Mouse (Mus musculus) limb, embryonic 14.5 days (tissue): ENCODE data around the gene Scyl1. TPM values are rescaled to one million over a fixed set of nuclear protein-coding genes. Genes with fewer than 3 reads are reported as not detected.

Experiments used
- ATAC-seq: fragments of 200-750 bp; cut with Nextera tagmentation; 2 replicates; pipeline ENCODE4 v1.8.0; 2017; ENCODE audit warnings: low read depth, moderate number of reproducible peaks, moderate TSS enrichment; ENCODE audit not compliant: low FRiP score
- DNase-seq: peaks from one replicate; pipeline ENCODE4 v3.0.0-alpha.2; 2015; ENCODE audit warnings: low spot score
- H3K27ac ChIP-seq: fragments of 300-500 bp; sonication (generic); replicated peaks from 2 replicates; pipeline ENCODE4 v1.5.1; 2014; ENCODE audit warnings: low read depth, mild to moderate bottlenecking, low read length, moderate library complexity, mixed read lengths
- H3K27me3 ChIP-seq: fragments of 300-500 bp; sonication (generic); 2 replicates; pipeline ENCODE4 v1.6.1; 2014; ENCODE audit warnings: low read length, mixed read lengths; ENCODE audit not compliant: control insufficient read depth, insufficient read depth
- H3K36me3 ChIP-seq: fragments of 300-500 bp; sonication (generic); 2 replicates; pipeline ENCODE4 v1.6.1; 2014; ENCODE audit warnings: mild to moderate bottlenecking, low read length, moderate library complexity, mixed read lengths; ENCODE audit not compliant: control insufficient read depth, insufficient read depth
- H3K4me1 ChIP-seq: fragments of 300-500 bp; sonication (generic); 2 replicates; pipeline ENCODE4 v1.6.1; 2014; ENCODE audit warnings: antibody characterized with exemption, low read length, mixed read lengths; ENCODE audit not compliant: control insufficient read depth, insufficient read depth
- H3K4me2 ChIP-seq: fragments of 300-500 bp; sonication (generic); replicated peaks from 2 replicates; pipeline ENCODE4 v1.6.1; 2014; ENCODE audit warnings: low read depth, mild to moderate bottlenecking, low read length, moderate library complexity; ENCODE audit not compliant: severe bottlenecking
- H3K4me3 ChIP-seq: fragments of 300-500 bp; sonication (generic); replicated peaks from 2 replicates; pipeline ENCODE4 v1.5.1; 2014; ENCODE audit warnings: low read length
- H3K9ac ChIP-seq: fragments of 300-500 bp; sonication (generic); 2 replicates; pipeline ENCODE4 v1.6.1; 2014; ENCODE audit warnings: mild to moderate bottlenecking, low read depth, low read length, moderate library complexity; ENCODE audit not compliant: severe bottlenecking
- H3K9me3 ChIP-seq: fragments of 300-500 bp; sonication (generic); 2 replicates; pipeline ENCODE4 v1.6.1; 2016; ENCODE audit warnings: low read length; ENCODE audit not compliant: control insufficient read depth
- POLR2A ChIP-seq: fragments of 200-500 bp; IDR thresholded peaks from 2 replicates; pipeline ENCODE4 v1.8.0; 2012; ENCODE audit warnings: inconsistent platforms, mild to moderate bottlenecking, moderate library complexity, borderline replicate concordance; ENCODE audit not compliant: insufficient read depth, insufficient read length; ENCODE audit errors: extremely low read depth
- WGBS: fragments of 180-500 bp; shearing (Covaris S2); extraction: QIAGEN DNeasy Blood & Tissue Kit; methylation state at CpG from one replicate; pipeline ENCODE4 v1.1.7; 2014; 5-methylcytosine and 5-hydroxymethylcytosine counted together
- polyA plus RNA-seq, 2 experiments: library from polyadenylated mRNA; depleted of rRNA in 1 of 2; stranded (reverse) in 1 of 2; unstranded in 1 of 2; fragments of >200 nt; fragmentation: Nextera tagmentation in 1 of 2; extraction: Ambion mirVana in 1 of 2; gene quantifications; 2 replicates each; pipeline versions ENCODE4 v1.2.1 to v1.2.3; 2012 to 2014

The Scyl1 gene
- polyA plus RNA-seq, 2 experiments: 81.1 to 152 TPM

GRCm38 (mm10) chr19:5798700-5799479 is 27.7 kb upstream of the Scyl1 start:
- DNase-seq (peak; percentile 46), ATAC-seq (no peak)
- TF ChIP-seq POLR2A: no peak
- WGBS: 2% methylated on average over 7 of the region's 7 CpGs
- Histone ChIP-seq H3K9me3 (no peaks in the 10 kb centered on the region), H3K4me3 (peak overlapping the region; percentile 74), H3K36me3 (peaks cover 55% of the 10 kb centered on the region), H3K4me2 (peak overlapping the region; percentile 97), H3K27ac (no peak overlapping the region), H3K4me1 (peaks cover 16% of the 10 kb centered on the region), H3K27me3 (no peaks in the 10 kb centered on the region), H3K9ac (peak overlapping the region; percentile 98)

DNA sequence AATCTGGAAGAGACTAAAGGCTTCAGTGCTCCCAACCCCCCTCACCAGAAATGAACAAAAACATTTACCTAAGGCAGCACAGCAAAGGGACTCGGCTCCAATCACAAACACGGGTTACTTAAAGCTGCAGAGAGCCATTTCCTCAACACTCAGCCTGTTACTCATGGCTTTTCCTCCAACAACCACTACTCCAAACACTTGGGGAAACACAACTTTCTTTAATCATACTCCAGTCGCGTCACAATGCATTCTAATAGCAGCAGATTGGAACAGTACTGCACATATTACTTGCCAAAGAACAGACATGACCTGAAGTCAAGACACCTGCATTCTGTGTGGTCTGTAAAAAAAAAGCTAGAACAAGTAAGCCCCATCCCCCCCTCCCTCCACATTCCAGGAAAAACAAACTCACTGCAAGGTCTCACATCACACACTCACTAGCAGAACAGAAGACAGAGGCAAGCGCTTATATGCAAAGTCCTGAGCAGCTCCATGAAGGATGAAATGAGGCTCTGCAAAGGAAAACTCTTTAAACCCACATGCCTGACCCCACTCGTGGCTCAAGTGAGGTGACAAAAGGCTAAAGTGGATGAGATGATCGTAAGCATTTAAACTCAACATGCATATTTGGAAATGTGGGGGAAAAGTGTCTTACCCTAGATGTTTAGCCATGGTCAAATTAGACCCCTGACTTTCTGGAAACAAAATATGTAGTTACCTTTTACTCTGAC is 26.3 kb upstream of the Scyl1 start:
- Histone ChIP-seq H3K4me2 (peak overlapping the region; percentile 97), H3K27ac (peak overlapping the region; percentile 28), H3K9me3 (no peaks in the 10 kb centered on the region), H3K4me3 (peak overlapping the region; percentile 74), H3K36me3 (peaks cover 55% of the 10 kb centered on the region), H3K4me1 (peaks cover 13% of the 10 kb centered on the region; the same call in 1 of the 2 replicates), H3K9ac (peak overlapping the region; percentile 98), H3K27me3 (no peaks in the 10 kb centered on the region)
- no peak for TF ChIP-seq POLR2A
- DNase-seq (peak; percentile 45), ATAC-seq (no peak)
- 17% methylated on average over 7 of the region's 7 CpGs for WGBS

GRCm38 (mm10) chr19:5796573-5797111 is 25.4 kb upstream of the Scyl1 start:
- ATAC-seq (no peak), DNase-seq (no peak)
- peak overlapping the region; percentile 98 for H3K9ac ChIP-seq
- H3K4me1 ChIP-seq: peaks cover 13% of the 10 kb centered on the region; the same call in 1 of the 2 replicates
- WGBS: 44% methylated on average over 7 of the region's 7 CpGs
- H3K4me3 ChIP-seq: peak overlapping the region; percentile 74
- H3K36me3 ChIP-seq: peaks cover 55% of the 10 kb centered on the region
- H3K27me3 ChIP-seq: no peaks in the 10 kb centered on the region
- no peak for TF ChIP-seq POLR2A
- peak overlapping the region; percentile 28 for H3K27ac ChIP-seq
- H3K4me2 ChIP-seq: peak overlapping the region; percentile 97
- H3K9me3 ChIP-seq: no peaks in the 10 kb centered on the region

- TF ChIP-seq POLR2A: no peak
- H3K4me2 ChIP-seq: peak overlapping the region; percentile 97
- peak overlapping the region; percentile 28; the same call in 1 of the 2 replicates for H3K27ac ChIP-seq
- H3K9ac ChIP-seq: peak overlapping the region; percentile 98
- ATAC-seq: no peak
- 62% methylated on average over 11 of the region's 11 CpGs for WGBS
- DNase-seq: no peak
- peaks cover 13% of the 10 kb centered on the region; the same call in 1 of the 2 replicates for H3K4me1 ChIP-seq
- peak overlapping the region; percentile 74 for H3K4me3 ChIP-seq
- no peaks in the 10 kb centered on the region for H3K9me3 ChIP-seq
- H3K27me3 ChIP-seq: no peaks in the 10 kb centered on the region
- H3K36me3 ChIP-seq: peaks cover 55% of the 10 kb centered on the region
Observed at GRCm38 (mm10) chr19:5795668-5796572, 24.7 kb upstream of the Scyl1 start.
